Mouse (Mus musculus): ENCODE results near the gene Gng2. TPM values are rescaled to one million over a fixed set of nuclear protein-coding genes. Genes with fewer than 3 reads are reported as not detected.
A peak's percentile ranks its signal among the peaks of the same experiment; 100 is the strongest.

Gng2 gene
- 10 to 100 TPM; 30.0 to 52.2 (median 41.3) TPM for total RNA-seq (2022)

DNA sequence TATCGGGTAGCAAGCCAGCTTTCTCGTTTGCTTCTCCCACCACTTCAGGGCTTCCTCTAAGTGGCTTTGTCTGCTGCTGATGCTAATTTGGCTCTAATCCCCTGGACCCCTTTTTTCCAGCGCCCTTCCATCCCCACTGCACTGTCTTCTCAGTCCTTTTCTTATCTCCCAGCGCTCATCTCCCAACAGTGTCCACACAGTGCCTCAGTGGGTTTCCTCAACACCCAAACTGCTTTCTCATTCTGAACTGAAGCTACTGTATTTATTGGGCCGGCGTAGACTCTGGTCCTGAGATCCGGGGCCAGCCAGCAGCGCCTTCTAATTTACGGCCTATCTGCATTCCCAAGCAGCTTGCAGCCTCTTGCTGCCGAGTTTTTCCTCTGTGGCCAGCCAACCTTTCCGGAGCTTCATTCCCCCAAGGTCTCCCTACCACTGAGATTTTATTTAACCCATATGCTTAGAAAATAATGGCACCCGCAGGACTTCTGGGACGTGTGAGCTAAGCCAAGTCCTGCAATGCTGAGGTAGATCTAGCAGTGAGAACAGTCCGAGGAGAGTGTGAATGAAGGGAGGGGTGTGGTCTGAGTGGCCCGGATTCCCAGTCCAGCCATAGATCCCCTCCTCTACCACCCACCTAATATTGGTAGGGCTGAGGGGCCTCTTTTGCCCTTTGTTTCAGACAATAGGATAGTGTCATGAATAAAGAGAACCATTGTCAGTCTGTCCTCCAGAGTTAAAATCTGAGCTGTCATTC is at the start of gene Gng2:
TSS of gene Gng2 (minus strand) at position 357 of the 754 bp plus-strand sequence.
- DNase-seq, result no peak

DNA sequence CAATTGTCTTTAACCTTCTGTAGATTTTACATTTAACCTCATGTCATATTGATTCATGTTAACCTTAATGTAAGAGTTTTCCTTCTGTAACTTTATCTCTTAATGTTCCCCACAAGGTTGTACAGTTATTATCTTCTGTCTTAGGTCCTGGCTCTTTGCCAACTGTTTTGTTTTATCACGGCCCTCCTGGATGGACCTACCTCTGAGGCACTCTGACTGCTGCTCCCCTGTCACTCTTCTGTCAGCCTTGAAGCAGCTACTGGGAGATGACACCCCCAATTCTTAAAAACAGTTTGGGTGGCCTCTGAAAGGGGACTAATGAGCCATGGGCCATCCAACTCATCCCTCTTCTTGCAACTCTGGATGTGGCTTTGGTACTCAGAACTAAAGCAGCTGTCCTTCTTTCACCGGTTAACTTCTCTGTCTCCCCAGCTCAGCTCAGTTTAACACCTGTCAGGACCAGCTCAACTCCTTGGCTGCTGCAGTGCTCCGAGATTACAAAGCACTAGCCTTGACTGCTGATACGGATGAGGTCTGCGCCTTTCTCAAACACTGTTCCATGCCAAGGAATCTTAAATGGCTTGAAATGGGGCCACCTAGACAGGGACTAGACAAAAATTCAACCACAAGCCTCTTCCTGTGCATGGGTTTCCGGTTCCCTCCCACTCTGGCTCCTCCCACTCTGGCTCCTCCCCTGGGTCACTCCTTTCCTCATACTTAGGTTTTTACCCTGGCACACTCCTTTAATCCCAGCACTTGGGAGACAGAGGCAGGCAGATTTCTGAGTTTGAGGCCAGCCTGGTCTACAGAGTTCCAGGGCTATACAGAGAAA is 47.7 kb upstream of the Gng2 start:
- DNase-seq, result no peak

DNA sequence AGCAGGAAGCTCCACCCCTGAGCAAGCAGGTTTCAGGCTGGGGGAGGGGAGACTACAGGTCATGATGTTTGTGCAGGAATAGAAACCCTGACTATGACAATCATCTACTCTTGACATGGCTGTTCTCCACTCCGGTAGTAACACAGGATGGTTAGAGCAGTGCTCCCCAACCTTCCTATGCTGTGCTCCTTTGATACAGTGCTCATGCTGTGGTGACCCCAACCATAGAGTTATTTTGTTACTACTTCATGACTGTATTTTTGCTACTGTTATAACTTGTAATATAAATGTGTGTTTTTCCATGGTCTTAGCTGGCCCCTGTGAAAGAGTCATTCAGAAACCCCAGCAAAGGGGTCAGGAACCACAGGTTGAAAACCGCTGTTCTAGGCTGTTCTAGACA is 46.5 kb upstream of the Gng2 start:
- no peak for DNase-seq

- DNase-seq, result no peak
Measured at GRCm38 (mm10) chr14:20019486-20019885, 42.1 kb upstream of the Gng2 start.

GRCm38 (mm10) chr14:20012506-20013275 is 35.3 kb upstream of the Gng2 start:
- DNase-seq, result no peak

GRCm38 (mm10) chr14:20007446-20007845 is 30.0 kb upstream of the Gng2 start:
- no peak for DNase-seq

- no peak for DNase-seq
Measured at GRCm38 (mm10) chr14:20004777-20005289, 27.4 kb upstream of the Gng2 start.

DNA sequence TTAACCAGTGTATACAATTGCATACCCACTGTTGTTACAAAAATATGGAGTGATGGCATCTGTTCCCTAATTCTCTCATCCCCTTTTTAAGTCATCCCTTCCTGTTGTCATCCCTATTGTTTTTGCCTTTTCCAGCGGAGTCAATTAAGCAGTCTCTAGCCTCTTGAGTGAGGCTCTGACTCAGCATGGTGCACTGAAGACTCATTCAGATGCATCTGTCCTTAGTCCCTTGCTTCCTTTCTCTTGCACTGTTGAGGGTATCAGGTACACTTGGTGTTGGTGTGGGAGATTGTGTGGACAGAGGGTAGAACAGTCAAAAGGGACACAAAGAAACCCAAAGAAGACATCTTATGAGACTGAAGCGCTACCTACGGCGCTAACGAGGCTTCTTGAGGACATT is 19.4 kb upstream of the Gng2 start:
- no peak for DNase-seq

DNA sequence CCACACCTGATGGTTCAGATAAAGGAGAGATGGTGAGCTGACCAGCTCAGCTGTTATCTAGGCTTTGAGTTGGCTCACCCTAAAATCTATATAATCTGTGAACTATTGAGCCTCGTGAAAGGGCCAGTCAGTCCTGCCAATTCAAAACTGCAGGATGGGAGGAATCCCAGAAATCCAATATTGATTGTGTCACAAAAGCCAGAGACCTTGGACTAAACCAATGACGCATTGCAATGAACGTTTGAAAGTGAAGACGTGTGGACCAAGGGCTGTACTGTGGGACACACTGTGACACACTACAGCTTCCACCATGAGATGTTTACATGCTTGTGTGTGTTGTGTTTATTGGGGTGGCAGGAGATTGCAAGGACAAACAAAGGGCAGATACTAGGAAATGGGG is 18.5 kb upstream of the Gng2 start:
- no peak for DNase-seq

- no peak for DNase-seq
Measured at GRCm38 (mm10) chr14:19994068-19994467, 16.6 kb upstream of the Gng2 start.

DNA sequence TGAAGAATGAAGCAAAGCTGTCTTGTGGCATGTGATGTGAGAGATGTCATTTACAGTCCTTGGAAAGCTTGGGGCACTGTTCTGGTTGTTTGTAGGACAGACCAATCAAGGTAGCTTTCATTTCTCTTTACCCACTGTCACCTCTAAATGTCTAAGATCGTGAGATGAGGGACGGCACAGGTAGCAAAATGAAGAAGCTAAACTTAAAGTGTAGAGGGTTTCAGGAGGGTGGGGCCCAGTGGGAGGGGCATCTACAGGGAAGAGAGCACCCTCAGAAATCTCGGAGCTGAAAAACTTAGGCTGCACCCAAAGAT is 16.1 kb upstream of the Gng2 start:
- DNase-seq, result no peak

DNA sequence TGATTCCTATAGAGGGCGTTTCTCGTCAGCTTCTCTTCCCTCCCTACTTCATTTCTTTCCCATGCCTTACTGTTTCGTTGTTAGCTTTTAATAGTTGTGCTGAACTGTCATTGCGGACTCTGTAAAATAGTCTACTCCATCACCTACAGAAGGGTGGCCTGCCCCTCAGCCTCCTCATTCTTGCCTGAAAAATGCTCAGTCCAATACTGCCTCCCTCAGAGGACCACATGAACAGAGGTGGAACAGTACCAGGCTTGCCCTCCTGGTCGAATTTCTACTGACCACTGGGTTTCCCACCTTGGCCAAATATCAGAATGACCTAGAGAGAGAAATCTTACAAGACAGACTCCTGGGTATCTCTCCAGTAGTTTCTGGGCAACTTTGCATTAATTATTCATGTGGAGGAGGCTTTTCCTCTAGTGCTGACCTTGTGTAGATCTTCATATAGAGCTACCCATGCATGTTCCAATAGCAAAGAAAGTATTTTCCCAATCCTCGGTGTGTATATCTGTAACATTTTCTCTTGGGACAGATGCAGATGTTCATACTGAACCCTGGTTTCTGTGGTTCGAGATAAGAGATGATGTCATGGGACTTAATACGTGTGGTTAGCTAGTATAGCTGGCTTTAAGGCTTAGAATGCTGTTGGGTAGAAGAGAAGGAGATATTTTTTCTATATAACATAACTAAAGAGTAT is 15.6 kb upstream of the Gng2 start:
- no peak for DNase-seq

DNA sequence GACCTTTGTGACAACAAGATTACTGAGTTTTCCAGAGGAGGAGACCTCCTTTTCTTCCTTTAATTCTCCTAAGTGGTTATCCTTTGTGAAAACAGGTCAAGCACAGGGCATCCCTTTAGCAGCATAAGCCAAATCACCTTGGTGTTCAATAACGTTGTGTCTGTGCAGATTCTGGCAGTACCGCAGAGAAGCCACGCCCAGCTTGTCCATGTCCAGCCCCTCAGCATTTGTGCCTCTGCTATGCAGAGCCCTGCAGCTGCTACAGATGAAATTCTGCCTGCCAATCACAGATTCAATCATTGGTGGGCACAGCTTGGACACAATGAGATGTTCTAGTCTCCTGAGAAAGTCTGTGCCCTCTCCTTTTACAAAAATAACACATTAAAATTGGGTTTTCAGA is 14.4 kb upstream of the Gng2 start:
- DNase-seq, result no peak

GRCm38 (mm10) chr14:19990436-19990993 is 13.1 kb upstream of the Gng2 start:
- DNase-seq, result no peak

- no peak for DNase-seq
Measured at GRCm38 (mm10) chr14:19988410-19988809, 11.0 kb upstream of the Gng2 start.

DNA sequence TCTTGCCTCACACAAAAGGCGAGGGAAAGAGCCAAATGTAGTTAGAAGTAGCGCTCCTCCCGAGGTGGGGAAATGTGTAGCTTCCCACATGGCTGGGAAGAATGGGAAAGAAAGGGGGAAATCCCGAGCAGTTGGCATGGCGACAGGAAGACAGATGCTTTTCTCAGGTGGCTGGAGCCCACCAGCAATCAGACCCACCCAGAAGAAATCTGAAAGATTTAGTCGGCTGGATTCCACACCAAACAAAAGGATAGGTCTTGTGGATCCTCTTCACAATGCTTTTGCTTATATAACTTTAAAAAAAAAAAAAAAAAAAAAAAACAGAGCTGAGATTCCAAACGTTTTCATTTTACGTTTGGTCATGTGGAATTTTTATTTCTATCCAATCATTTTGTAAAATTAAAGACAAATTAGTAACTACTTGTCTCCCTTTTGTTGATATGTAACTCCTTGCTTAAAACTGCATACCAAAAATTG is 10.0 kb upstream of the Gng2 start:
- DNase-seq, result no peak

DNA sequence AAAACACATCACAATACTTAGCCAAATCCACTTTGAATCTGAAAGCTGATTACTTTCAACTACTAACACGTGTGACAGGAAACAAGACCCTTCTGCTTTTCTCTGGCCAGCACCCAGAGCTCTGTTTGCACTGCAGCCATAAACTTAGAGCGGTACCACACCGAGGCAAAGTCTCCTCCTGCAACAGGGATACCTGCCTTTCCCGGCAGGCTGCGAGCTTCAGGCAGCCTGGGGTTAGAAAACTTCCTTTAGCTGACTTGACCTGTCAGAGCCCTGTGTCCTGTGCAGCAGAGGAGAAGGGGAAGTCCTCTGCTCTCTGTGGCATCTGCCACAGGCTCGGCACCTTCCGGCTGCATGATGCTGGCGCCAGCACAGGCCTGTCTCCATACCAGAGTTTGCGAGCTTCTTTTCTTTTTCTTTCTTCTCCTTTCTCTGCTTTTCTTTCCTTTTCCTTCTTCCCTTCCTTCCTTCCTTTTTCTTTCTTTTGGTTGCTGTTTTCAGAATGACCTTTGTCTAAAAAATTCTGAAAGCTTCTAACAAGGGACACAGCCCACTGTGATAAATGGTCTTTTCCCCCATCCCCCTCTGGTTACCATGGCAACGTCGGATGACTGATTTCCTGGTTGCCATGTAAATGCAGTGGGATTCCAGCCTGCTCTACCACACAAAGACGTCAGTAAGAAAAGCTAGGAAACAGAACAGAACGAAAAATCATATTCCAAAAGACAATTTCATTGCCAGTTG is 9.4 kb upstream of the Gng2 start:
- DNase-seq, result peak; percentile 63

DNA sequence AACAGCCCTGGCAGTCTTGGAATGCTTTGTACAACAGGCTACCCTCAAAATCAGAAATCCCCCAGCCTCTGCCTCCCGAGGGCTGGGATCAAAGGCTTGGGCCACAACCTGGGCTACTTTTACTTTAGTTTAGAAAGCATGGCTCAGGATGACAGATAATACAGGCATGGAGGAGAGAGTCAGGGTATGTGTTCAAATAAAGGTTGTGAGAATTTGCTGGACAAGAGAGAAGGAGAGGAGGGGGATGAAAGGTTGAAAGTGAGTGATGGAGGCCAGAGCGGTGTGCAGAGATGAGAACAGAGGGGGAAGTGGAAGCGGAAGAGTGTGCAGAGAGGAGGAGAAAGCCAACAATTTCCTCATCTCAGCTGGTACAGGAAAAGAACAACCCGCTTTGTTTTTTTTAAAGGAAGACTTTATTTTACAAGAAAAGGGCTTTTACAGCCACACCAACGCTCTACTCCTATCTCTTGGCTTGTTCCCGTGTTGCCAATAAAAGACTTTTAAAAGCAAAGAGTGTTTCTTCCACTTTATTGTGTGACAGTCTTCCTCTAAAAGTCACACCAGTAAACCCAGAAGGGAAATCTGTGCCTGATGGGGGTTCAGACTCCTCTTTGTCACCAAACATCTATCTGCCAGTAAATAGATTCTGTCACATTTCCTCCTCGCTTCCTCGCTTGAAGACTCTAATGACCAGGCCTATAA is 8.6 kb upstream of the Gng2 start:
- DNase-seq, result no peak

GRCm38 (mm10) chr14:19985107-19985911 is 7.9 kb upstream of the Gng2 start:
- peak; percentile 23 for DNase-seq
